Mouse (Mus musculus) bone marrow macrophage, adult 2 months (primary cell): ENCODE measurements at regions not wholly inside any gene's neighbourhood (a gene's known extent, or its start where the extent isn't known, plus 50 kb on each side); places are given as distances from the start of the nearest gene placed in this dataset.

Source experiments
- CTCF ChIP-seq: IDR thresholded peaks from 2 replicates; pipeline ENCODE4 v1.5.1; 2012; ENCODE audit warnings: low read depth, mild to moderate bottlenecking, low read length, moderate library complexity
- POLR2A ChIP-seq: IDR thresholded peaks from 2 replicates; pipeline ENCODE4 v1.6.1; 2012; ENCODE audit warnings: mild to moderate bottlenecking, low read depth, low read length, borderline replicate concordance

DNA sequence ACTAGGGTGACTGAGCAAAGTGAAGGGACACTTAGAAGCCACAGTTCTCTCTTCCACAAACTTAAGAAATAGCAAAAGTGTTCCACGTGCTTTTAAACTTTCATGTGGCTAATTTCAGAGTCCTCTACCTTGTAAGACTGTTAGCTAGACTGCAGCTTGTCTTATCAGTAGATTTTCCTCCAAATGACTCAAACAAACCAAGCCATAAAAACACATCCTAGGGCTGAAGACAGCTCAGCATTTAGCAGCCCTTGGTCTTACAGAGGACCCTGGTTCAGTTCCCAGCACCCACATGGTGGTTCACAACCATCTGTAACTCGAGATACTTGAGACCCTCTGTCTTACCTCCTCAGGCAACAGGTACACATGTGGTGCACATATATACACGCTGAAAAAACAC is 209.9 kb upstream of the Klf14 start:
- TF ChIP-seq CTCF (no peak), POLR2A (no peak)
